Mouse (Mus musculus): ENCODE data around the gene Rbfox2. TPM values are rescaled to one million over a fixed set of nuclear protein-coding genes. Genes with fewer than 3 reads are reported as not detected.

Rbfox2 gene
- polyA plus RNA-seq, 1 experiment from 2014 or later: 173 TPM

- H3K4me3 ChIP-seq: no peak overlapping the region
- 0 out of 2 replicates have a peak overlapping the region, but pooled peaks have one; percentile 12 for H3K27ac ChIP-seq (replicated peaks)
- 80% methylated on average over 6 of the region's 6 CpGs for WGBS
- no peak overlapping the region for H3K9ac ChIP-seq (replicated peaks)
- no peaks in the 10 kb centered on the region for H3K9me3 ChIP-seq
- peaks cover 59% of the 10 kb centered on the region for H3K36me3 ChIP-seq
- no peaks in the 10 kb centered on the region for H3K4me1 ChIP-seq
- no peak overlapping the region for H3K4me2 ChIP-seq (replicated peaks)
- no peaks in the 10 kb centered on the region for H3K27me3 ChIP-seq
- no peak for ATAC-seq (replicated peaks)
These were observed 209.4 kb downstream of the Rbfox2 start for GRCm38 (mm10) chr15:77097358-77097757.

GRCm38 (mm10) chr15:77095216-77095615 lies 211.6 kb downstream of the Rbfox2 start:
- H3K27ac ChIP-seq (replicated peaks): no peak overlapping the region
- no peaks in the 10 kb centered on the region for H3K9me3 ChIP-seq
- no peak overlapping the region for H3K4me2 ChIP-seq (replicated peaks)
- H3K27me3 ChIP-seq: no peaks in the 10 kb centered on the region
- H3K36me3 ChIP-seq: peaks cover 58% of the 10 kb centered on the region
- WGBS: 94% methylated on average over 1 of the region's 1 CpGs
- no peak overlapping the region for H3K4me3 ChIP-seq
- H3K9ac ChIP-seq (replicated peaks): no peak overlapping the region
- ATAC-seq (replicated peaks): no peak
- H3K4me1 ChIP-seq: no peaks in the 10 kb centered on the region

GRCm38 (mm10) chr15:77094431-77094830 lies 212.4 kb downstream of the Rbfox2 start:
- no peaks in the 10 kb centered on the region for H3K9me3 ChIP-seq
- 0 out of 2 replicates have a peak, but pooled peaks cover 5% of the 10 kb centered on the region for H3K4me1 ChIP-seq
- no peak overlapping the region for H3K9ac ChIP-seq (replicated peaks)
- H3K4me3 ChIP-seq: no peak overlapping the region
- ATAC-seq (replicated peaks): no peak
- no peak overlapping the region for H3K27ac ChIP-seq (replicated peaks)
- WGBS: 96% methylated on average over 13 of the region's 13 CpGs
- H3K36me3 ChIP-seq: peaks cover 58% of the 10 kb centered on the region
- no peaks in the 10 kb centered on the region for H3K27me3 ChIP-seq
- no peak overlapping the region for H3K4me2 ChIP-seq (replicated peaks)

- H3K9ac ChIP-seq (replicated peaks): no peak overlapping the region
- no peak overlapping the region for H3K4me3 ChIP-seq
- H3K27ac ChIP-seq (replicated peaks): 0 out of 2 replicates have a peak overlapping the region, but pooled peaks have one; percentile 17
- 73% methylated on average over 4 of the region's 4 CpGs for WGBS
- peaks cover 47% of the 10 kb centered on the region; the same call in 1 of the 2 replicates for H3K36me3 ChIP-seq
- H3K4me2 ChIP-seq (replicated peaks): no peak overlapping the region
- H3K4me1 ChIP-seq: 0 out of 2 replicates have a peak, but pooled peaks cover 5% of the 10 kb centered on the region
- H3K27me3 ChIP-seq: no peaks in the 10 kb centered on the region
- ATAC-seq (replicated peaks): no peak
- no peaks in the 10 kb centered on the region for H3K9me3 ChIP-seq
These were observed 215.4 kb downstream of the Rbfox2 start for GRCm38 (mm10) chr15:77091394-77091793.

- Histone ChIP-seq H3K4me2 (replicated peaks) (no peak overlapping the region), H3K27me3 (no peaks in the 10 kb centered on the region), H3K9ac (replicated peaks) (no peak overlapping the region), H3K36me3 (peaks cover 52% of the 10 kb centered on the region; the same call in 1 of the 2 replicates), H3K27ac (replicated peaks) (no peak overlapping the region), H3K9me3 (no peaks in the 10 kb centered on the region), H3K4me1 (0 out of 2 replicates have a peak, but pooled peaks cover 5% of the 10 kb centered on the region), H3K4me3 (no peak overlapping the region)
- WGBS: 89% methylated on average over 5 of the region's 5 CpGs
- no peak for ATAC-seq (replicated peaks)
These were observed 216.3 kb downstream of the Rbfox2 start for GRCm38 (mm10) chr15:77090531-77090930.

GRCm38 (mm10) chr15:77089249-77089648 lies 217.6 kb downstream of the Rbfox2 start:
- WGBS: 77% methylated on average over 11 of the region's 11 CpGs
- H3K9me3 ChIP-seq: no peaks in the 10 kb centered on the region
- no peak overlapping the region for H3K4me2 ChIP-seq (replicated peaks)
- no peak overlapping the region for H3K4me3 ChIP-seq
- peaks cover 54% of the 10 kb centered on the region; the same call in 1 of the 2 replicates for H3K36me3 ChIP-seq
- H3K27ac ChIP-seq (replicated peaks): no peak overlapping the region
- H3K27me3 ChIP-seq: no peaks in the 10 kb centered on the region
- no peak for ATAC-seq (replicated peaks)
- no peak overlapping the region for H3K9ac ChIP-seq (replicated peaks)
- H3K4me1 ChIP-seq: 0 out of 2 replicates have a peak, but pooled peaks cover 5% of the 10 kb centered on the region

GRCm38 (mm10) chr15:77086488-77086887 lies 220.3 kb downstream of the Rbfox2 start:
- no peaks in the 10 kb centered on the region for H3K27me3 ChIP-seq
- peaks cover 60% of the 10 kb centered on the region for H3K36me3 ChIP-seq
- H3K4me2 ChIP-seq (replicated peaks): no peak overlapping the region
- no peak for ATAC-seq (replicated peaks)
- no peak overlapping the region for H3K9ac ChIP-seq (replicated peaks)
- no peak overlapping the region for H3K4me3 ChIP-seq
- no peak overlapping the region for H3K27ac ChIP-seq (replicated peaks)
- no peaks in the 10 kb centered on the region for H3K9me3 ChIP-seq
- H3K4me1 ChIP-seq: 0 out of 2 replicates have a peak, but pooled peaks cover 5% of the 10 kb centered on the region
- WGBS: 95% methylated on average over 1 of the region's 1 CpGs

GRCm38 (mm10) chr15:77085818-77086217 lies 221.0 kb downstream of the Rbfox2 start:
- no peak overlapping the region for H3K4me3 ChIP-seq
- H3K27ac ChIP-seq (replicated peaks): no peak overlapping the region
- H3K9ac ChIP-seq (replicated peaks): no peak overlapping the region
- no peak for ATAC-seq (replicated peaks)
- 0 out of 2 replicates have a peak, but pooled peaks cover 6% of the 10 kb centered on the region for H3K4me1 ChIP-seq
- no peaks in the 10 kb centered on the region for H3K9me3 ChIP-seq
- 92% methylated on average over 7 of the region's 7 CpGs for WGBS
- H3K27me3 ChIP-seq: no peaks in the 10 kb centered on the region
- peaks cover 59% of the 10 kb centered on the region for H3K36me3 ChIP-seq
- no peak overlapping the region for H3K4me2 ChIP-seq (replicated peaks)

- no peaks in the 10 kb centered on the region for H3K9me3 ChIP-seq
- 0 out of 2 replicates have a peak, but pooled peaks cover 14% of the 10 kb centered on the region for H3K4me1 ChIP-seq
- H3K4me2 ChIP-seq (replicated peaks): no peak overlapping the region
- H3K27ac ChIP-seq (replicated peaks): no peak overlapping the region
- H3K9ac ChIP-seq (replicated peaks): no peak overlapping the region
- ATAC-seq (replicated peaks): no peak
- H3K36me3 ChIP-seq: peaks cover 59% of the 10 kb centered on the region
- 90% methylated on average over 5 of the region's 5 CpGs for WGBS
- H3K4me3 ChIP-seq: no peak overlapping the region
- no peaks in the 10 kb centered on the region for H3K27me3 ChIP-seq
These were observed 225.3 kb downstream of the Rbfox2 start for GRCm38 (mm10) chr15:77081454-77081853.

- WGBS: 78% methylated on average over 14 of the region's 14 CpGs
- Histone ChIP-seq H3K4me3 (no peak overlapping the region), H3K4me2 (replicated peaks) (no peak overlapping the region), H3K27ac (replicated peaks) (no peak overlapping the region), H3K36me3 (peaks cover 59% of the 10 kb centered on the region), H3K9me3 (no peaks in the 10 kb centered on the region), H3K4me1 (0 out of 2 replicates have a peak, but pooled peaks cover 14% of the 10 kb centered on the region), H3K9ac (replicated peaks) (no peak overlapping the region), H3K27me3 (no peaks in the 10 kb centered on the region)
- no peak for ATAC-seq (replicated peaks)
These were observed 226.0 kb downstream of the Rbfox2 start for GRCm38 (mm10) chr15:77080684-77081254.

- H3K9ac ChIP-seq (replicated peaks): no peak overlapping the region
These were observed 226.9 kb downstream of the Rbfox2 start for GRCm38 (mm10) chr15:77079890-77080361.

GRCm38 (mm10) chr15:77079256-77079822 lies 227.5 kb downstream of the Rbfox2 start:
- no peak overlapping the region for H3K4me2 ChIP-seq (replicated peaks)
- H3K9me3 ChIP-seq: no peaks in the 10 kb centered on the region
- H3K4me1 ChIP-seq: 0 out of 2 replicates have a peak, but pooled peaks cover 14% of the 10 kb centered on the region
- no peak overlapping the region for H3K27ac ChIP-seq (replicated peaks)
- no peak for ATAC-seq (replicated peaks)
- peaks cover 50% of the 10 kb centered on the region for H3K36me3 ChIP-seq
- no peak overlapping the region for H3K4me3 ChIP-seq
- WGBS: 56% methylated on average over 14 of the region's 14 CpGs
- no peak overlapping the region for H3K9ac ChIP-seq (replicated peaks)
- H3K27me3 ChIP-seq: no peaks in the 10 kb centered on the region

More at GRCm38 (mm10) chr15:77079890-77080361, 226.9 kb downstream of the Rbfox2 start:
- WGBS: 66% methylated on average over 11 of the region's 11 CpGs
- Histone ChIP-seq H3K9me3 (no peaks in the 10 kb centered on the region), H3K4me3 (no peak overlapping the region), H3K27ac (replicated peaks) (no peak overlapping the region), H3K4me2 (replicated peaks) (no peak overlapping the region), H3K4me1 (0 out of 2 replicates have a peak, but pooled peaks cover 14% of the 10 kb centered on the region), H3K36me3 (peaks cover 56% of the 10 kb centered on the region), H3K27me3 (no peaks in the 10 kb centered on the region)
- ATAC-seq (replicated peaks): no peak
